Mouse (Mus musculus) liver, embryonic 12.5 days (tissue): ENCODE results near the gene Trak1. TPM values are rescaled to one million over a fixed set of nuclear protein-coding genes. Genes with fewer than 3 reads are reported as not detected.

ENCODE experiments used
- ATAC-seq: fragments of 200-750 bp; cut with Nextera tagmentation; 2 replicates; pipeline ENCODE4 v1.8.0; 2017; ENCODE audit warnings: moderate number of reproducible peaks, mild to moderate bottlenecking, moderate library complexity
- H3K27ac ChIP-seq: fragments of 300-500 bp; sonication (generic); 2 replicates; pipeline ENCODE4 v1.5.1; 2016; ENCODE audit warnings: mild to moderate bottlenecking
- H3K27me3 ChIP-seq: fragments of 300-500 bp; sonication (generic); replicated peaks from 2 replicates; pipeline ENCODE4 v1.6.1; 2016; ENCODE audit warnings: mild to moderate bottlenecking, moderate library complexity
- H3K36me3 ChIP-seq: fragments of 300-500 bp; sonication (generic); 2 replicates; pipeline ENCODE4 v1.6.1; 2016; ENCODE audit warnings: mild to moderate bottlenecking, moderate library complexity
- H3K4me1 ChIP-seq: fragments of 300-500 bp; sonication (generic); 2 replicates; pipeline ENCODE4 v1.6.1; 2016
- H3K4me2 ChIP-seq: fragments of 300-500 bp; sonication (generic); 2 replicates; pipeline ENCODE4 v1.6.1; 2016; ENCODE audit warnings: mild to moderate bottlenecking, moderate library complexity
- H3K4me3 ChIP-seq: fragments of 300-500 bp; sonication (generic); 2 replicates; pipeline ENCODE4 v1.5.1; 2016; ENCODE audit warnings: mild to moderate bottlenecking, moderate library complexity
- H3K9ac ChIP-seq: fragments of 300-500 bp; sonication (generic); 2 replicates; pipeline ENCODE4 v1.6.1; 2016; ENCODE audit warnings: mild to moderate bottlenecking, moderate library complexity
- H3K9me3 ChIP-seq: fragments of 300-500 bp; sonication (generic); replicated peaks from 2 replicates; pipeline ENCODE4 v1.6.1; 2016; ENCODE audit warnings: mild to moderate bottlenecking, moderate library complexity
- WGBS: fragments of 180-500 bp; shearing (Covaris S2); methylation state at CpG from one replicate; pipeline ENCODE4 v1.1.7; 2016; ENCODE audit not compliant: insufficient replicate concordance; 5-methylcytosine and 5-hydroxymethylcytosine counted together
- polyA plus RNA-seq: library from polyadenylated mRNA; unstranded; fragments of >200 nt; fragmentation: Nextera tagmentation; extraction: Ambion mirVana; gene quantifications from 2 replicates; pipeline ENCODE4 v1.2.1, GENCODE M21; 2016

Gene Trak1
- polyA plus RNA-seq, 1 experiment from 2014 or later, result 11.0 TPM

DNA sequence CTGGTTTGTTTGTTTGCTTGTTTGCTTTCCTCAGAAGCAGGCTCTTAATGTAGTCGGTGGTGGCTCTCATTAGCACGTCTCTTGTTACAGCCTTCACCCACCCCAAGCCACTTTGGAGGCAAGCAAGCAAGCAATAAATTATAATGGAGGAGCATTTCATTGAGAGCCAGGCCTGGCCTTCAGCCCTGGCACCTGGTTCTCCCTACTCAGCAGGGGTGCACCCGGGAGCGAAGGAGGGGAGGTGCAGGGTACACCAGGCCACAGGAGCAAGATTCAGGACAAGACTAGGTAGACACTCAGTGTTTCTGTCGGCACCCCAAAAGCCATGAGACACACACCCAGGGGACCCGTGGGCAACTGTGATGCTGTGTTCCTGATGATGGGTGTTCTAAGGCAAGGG is 72.3 kb downstream of the Trak1 start:
- H3K9ac ChIP-seq, result no peak overlapping the region
- WGBS, result 79% methylated on average over 6 of the region's 6 CpGs
- H3K27ac ChIP-seq, result no peak overlapping the region
- H3K36me3 ChIP-seq, result peaks cover 15% of the 10 kb centered on the region
- H3K4me1 ChIP-seq, result peaks cover 49% of the 10 kb centered on the region
- H3K4me2 ChIP-seq, result no peak overlapping the region
- ATAC-seq, result no peak
- no peak overlapping the region for H3K4me3 ChIP-seq
- H3K27me3 ChIP-seq, result no peaks in the 10 kb centered on the region
- no peaks in the 10 kb centered on the region for H3K9me3 ChIP-seq

GRCm38 (mm10) chr9:121371346-121371891 is 74.1 kb downstream of the Trak1 start:
- WGBS, result 3% methylated on average over 18 of the region's 18 CpGs
- peak; percentile 87 for ATAC-seq
- H3K27me3 ChIP-seq, result no peaks in the 10 kb centered on the region
- peak overlapping the region; percentile 21 for H3K4me3 ChIP-seq
- H3K4me2 ChIP-seq, result peak overlapping the region; percentile 66
- H3K36me3 ChIP-seq, result no peaks in the 10 kb centered on the region
- no peaks in the 10 kb centered on the region for H3K9me3 ChIP-seq
- peak overlapping the region; percentile 39; the same call in 1 of the 2 replicates for H3K27ac ChIP-seq
- peaks cover 49% of the 10 kb centered on the region for H3K4me1 ChIP-seq
- H3K9ac ChIP-seq, result peak overlapping the region; percentile 31

GRCm38 (mm10) chr9:121371946-121372646 is 74.8 kb downstream of the Trak1 start:
- peak overlapping the region; percentile 21 for H3K4me3 ChIP-seq
- H3K9ac ChIP-seq, result no peak overlapping the region
- H3K4me1 ChIP-seq, result peaks cover 42% of the 10 kb centered on the region
- 27% methylated on average over 11 of the region's 13 CpGs for WGBS
- no peaks in the 10 kb centered on the region for H3K9me3 ChIP-seq
- no peaks in the 10 kb centered on the region for H3K27me3 ChIP-seq
- ATAC-seq, result peak; percentile 56
- no peaks in the 10 kb centered on the region for H3K36me3 ChIP-seq
- peak overlapping the region; percentile 23; the same call in 1 of the 2 replicates for H3K27ac ChIP-seq
- H3K4me2 ChIP-seq, result peak overlapping the region; percentile 66

- Histone ChIP-seq H3K27me3 (no peaks in the 10 kb centered on the region), H3K9ac (no peak overlapping the region), H3K4me1 (peaks cover 32% of the 10 kb centered on the region), H3K27ac (no peak overlapping the region), H3K9me3 (no peaks in the 10 kb centered on the region), H3K4me2 (no peak overlapping the region), H3K4me3 (no peak overlapping the region), H3K36me3 (no peaks in the 10 kb centered on the region)
- 72% methylated on average over 13 of the region's 13 CpGs for WGBS
- no peak for ATAC-seq
These were observed 75.8 kb downstream of the Trak1 start for GRCm38 (mm10) chr9:121373107-121373506.

- Histone ChIP-seq H3K9me3 (no peaks in the 10 kb centered on the region), H3K36me3 (no peaks in the 10 kb centered on the region), H3K4me3 (no peak overlapping the region), H3K27ac (no peak overlapping the region), H3K4me1 (peaks cover 28% of the 10 kb centered on the region), H3K9ac (no peak overlapping the region), H3K27me3 (no peaks in the 10 kb centered on the region), H3K4me2 (no peak overlapping the region)
- ATAC-seq, result no peak
- WGBS, result 57% methylated on average over 4 of the region's 4 CpGs
These were observed 76.2 kb downstream of the Trak1 start for GRCm38 (mm10) chr9:121373512-121373911.

GRCm38 (mm10) chr9:121374076-121374863 is 77.0 kb downstream of the Trak1 start:
- Histone ChIP-seq H3K27ac (no peak overlapping the region), H3K36me3 (no peaks in the 10 kb centered on the region), H3K4me3 (no peak overlapping the region), H3K9me3 (no peaks in the 10 kb centered on the region), H3K4me1 (peaks cover 27% of the 10 kb centered on the region), H3K27me3 (no peaks in the 10 kb centered on the region), H3K9ac (no peak overlapping the region), H3K4me2 (no peak overlapping the region)
- no peak for ATAC-seq
- 32% methylated on average over 9 of the region's 9 CpGs for WGBS

DNA sequence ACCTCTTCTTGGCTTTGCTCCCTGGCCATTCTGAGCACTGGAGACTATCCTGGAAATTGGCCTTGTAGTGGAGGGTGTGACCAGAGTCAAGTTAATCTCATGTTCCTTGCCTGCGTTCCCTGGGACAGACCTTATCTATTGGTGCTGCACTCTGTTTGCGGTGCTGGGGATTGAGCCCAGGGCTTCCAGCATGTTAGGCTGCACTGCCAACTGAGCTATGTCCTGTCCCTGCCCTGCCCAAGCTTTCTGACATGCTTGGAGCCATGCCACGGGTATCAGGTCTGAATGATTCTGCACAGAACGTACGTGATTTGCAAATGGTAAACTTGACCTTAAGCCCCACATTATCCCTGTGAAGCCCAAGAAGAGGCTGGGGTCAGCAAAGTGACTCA is 77.6 kb downstream of the Trak1 start:
- no peaks in the 10 kb centered on the region for H3K36me3 ChIP-seq
- no peak overlapping the region for H3K9ac ChIP-seq
- ATAC-seq, result no peak
- WGBS, result 84% methylated on average over 5 of the region's 5 CpGs
- H3K27ac ChIP-seq, result no peak overlapping the region
- H3K9me3 ChIP-seq, result no peaks in the 10 kb centered on the region
- H3K27me3 ChIP-seq, result no peaks in the 10 kb centered on the region
- no peak overlapping the region for H3K4me3 ChIP-seq
- no peak overlapping the region for H3K4me2 ChIP-seq
- peaks cover 27% of the 10 kb centered on the region for H3K4me1 ChIP-seq

- no peaks in the 10 kb centered on the region for H3K9me3 ChIP-seq
- no peaks in the 10 kb centered on the region for H3K36me3 ChIP-seq
- WGBS, result 91% methylated on average over 5 of the region's 5 CpGs
- no peak for ATAC-seq
- no peak overlapping the region for H3K4me3 ChIP-seq
- H3K4me1 ChIP-seq, result peaks cover 15% of the 10 kb centered on the region
- no peak overlapping the region for H3K9ac ChIP-seq
- no peak overlapping the region for H3K27ac ChIP-seq
- no peaks in the 10 kb centered on the region for H3K27me3 ChIP-seq
- no peak overlapping the region for H3K4me2 ChIP-seq
These were observed 78.8 kb downstream of the Trak1 start for GRCm38 (mm10) chr9:121376094-121376493.

- H3K4me3 ChIP-seq, result no peak overlapping the region
- H3K27ac ChIP-seq, result no peak overlapping the region
- H3K4me1 ChIP-seq, result peaks cover 19% of the 10 kb centered on the region
- H3K4me2 ChIP-seq, result no peak overlapping the region
- H3K36me3 ChIP-seq, result no peaks in the 10 kb centered on the region
- H3K9me3 ChIP-seq, result no peaks in the 10 kb centered on the region
- H3K9ac ChIP-seq, result no peak overlapping the region
- H3K27me3 ChIP-seq, result no peaks in the 10 kb centered on the region
- ATAC-seq, result no peak
- WGBS, result 66% methylated on average over 11 of the region's 11 CpGs
These were observed 83.1 kb downstream of the Trak1 start for GRCm38 (mm10) chr9:121380310-121380920.

DNA sequence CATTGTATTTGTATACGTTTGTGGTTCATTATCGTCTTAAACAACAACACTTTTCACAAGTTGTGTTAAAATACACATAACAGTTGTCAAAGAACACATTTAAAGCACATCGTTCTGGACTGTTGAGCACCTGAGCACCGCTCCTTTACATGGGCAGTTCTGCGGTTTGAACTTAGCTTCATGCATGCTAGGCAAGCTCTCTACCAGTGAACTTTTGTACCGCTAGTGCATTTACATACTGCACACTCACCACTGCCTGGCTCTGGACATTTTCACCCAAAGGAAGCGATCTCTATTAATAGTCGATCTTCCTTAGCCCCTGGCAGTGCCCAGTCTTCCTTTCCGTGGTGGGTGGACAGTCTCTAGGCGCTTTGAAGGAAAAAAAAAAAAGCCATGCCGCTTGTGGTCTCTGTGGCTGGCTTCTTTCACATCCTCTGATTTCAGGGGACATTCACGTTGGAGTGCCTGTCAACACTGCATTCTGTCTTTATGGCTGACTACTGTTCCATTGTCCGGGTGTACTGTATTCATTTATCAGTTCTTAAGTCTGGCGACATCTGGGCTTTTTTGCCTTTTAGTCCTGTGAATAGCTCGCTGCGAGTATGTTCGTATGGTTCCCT is 84.5 kb downstream of the Trak1 start:
- H3K27ac ChIP-seq, result no peak overlapping the region
- H3K36me3 ChIP-seq, result no peaks in the 10 kb centered on the region
- ATAC-seq, result no peak
- H3K4me3 ChIP-seq, result no peak overlapping the region
- no peak overlapping the region for H3K9ac ChIP-seq
- H3K4me1 ChIP-seq, result peaks cover 20% of the 10 kb centered on the region
- no peak overlapping the region for H3K4me2 ChIP-seq
- no peaks in the 10 kb centered on the region for H3K9me3 ChIP-seq
- H3K27me3 ChIP-seq, result no peaks in the 10 kb centered on the region
- WGBS, result 61% methylated on average over 17 of the region's 17 CpGs

DNA sequence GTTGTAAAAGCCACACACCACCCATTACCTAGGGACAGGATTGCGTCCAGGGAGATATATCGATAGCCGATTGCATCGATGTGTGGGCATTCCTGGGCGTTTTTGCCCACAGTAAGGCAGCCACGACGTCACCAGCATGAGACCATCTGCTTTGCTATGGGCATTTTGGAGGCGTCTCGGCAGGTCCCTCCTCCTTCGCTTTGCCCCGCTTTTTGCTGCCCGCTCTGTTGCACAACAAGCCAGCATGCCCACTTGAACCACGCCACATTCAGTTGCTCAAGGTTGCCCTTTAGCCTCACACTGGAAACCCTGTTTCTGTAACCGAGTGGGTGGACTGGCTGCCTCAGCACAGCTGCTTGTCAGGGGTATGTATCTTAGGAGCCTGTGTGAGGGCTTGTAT is 85.3 kb downstream of the Trak1 start:
- H3K4me2 ChIP-seq, result no peak overlapping the region
- 84% methylated on average over 14 of the region's 14 CpGs for WGBS
- no peak for ATAC-seq

More for the DNA sequence above, 85.3 kb downstream of the Trak1 start:
- H3K9me3 ChIP-seq, result no peaks in the 10 kb centered on the region
- no peak overlapping the region for H3K9ac ChIP-seq
- no peaks in the 10 kb centered on the region for H3K36me3 ChIP-seq
- no peaks in the 10 kb centered on the region for H3K27me3 ChIP-seq
- H3K4me1 ChIP-seq, result peaks cover 20% of the 10 kb centered on the region
- no peak overlapping the region for H3K27ac ChIP-seq
- H3K4me3 ChIP-seq, result no peak overlapping the region
